Mouse (Mus musculus) left cerebral cortex, adult 9 months (tissue): ENCODE data around the gene Mapk1ip1l.
A peak's percentile ranks its signal among the peaks of the same experiment; 100 is the strongest.
"Not testable (repeated sequence)": the region's sequence is repeated elsewhere in the genome, so short reads cannot be mapped to it uniquely, and the experiment has no call there.

Source experiments
- DNase-seq, 2 experiments: peaks; one replicate each; pipeline ENCODE4 v3.0.0; 2022; ENCODE audit warnings: low spot score in 2 of 2

The Mapk1ip1l gene

DNA sequence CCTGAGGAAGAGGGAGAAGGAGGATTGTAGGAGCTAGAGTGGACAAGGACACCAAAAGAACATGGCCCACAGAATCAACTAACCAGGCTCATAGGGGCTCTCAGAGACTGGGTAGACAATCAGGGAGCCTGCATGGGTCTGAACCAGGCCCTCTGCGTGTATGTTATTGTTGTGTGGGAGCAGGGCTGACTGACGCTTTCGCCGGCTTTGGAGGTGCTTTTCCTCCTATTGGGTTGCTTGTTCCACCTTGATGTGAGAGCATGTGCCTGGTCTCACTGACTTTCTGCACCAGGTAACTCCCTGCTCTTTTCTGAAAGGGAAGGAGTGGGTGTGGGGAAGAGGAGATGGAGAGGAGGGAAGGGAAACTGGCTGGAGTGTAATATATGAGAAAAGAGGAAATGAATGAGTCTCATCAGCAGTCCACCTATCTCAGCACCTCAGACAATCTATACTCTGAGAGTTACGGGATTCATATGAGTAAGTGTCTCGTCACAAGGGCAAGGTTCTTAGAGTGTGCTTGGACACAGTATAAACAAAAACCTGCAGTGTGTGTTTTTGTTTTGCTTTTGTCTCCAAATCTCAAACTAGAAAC lies 6.8 kb downstream of the Mapk1ip1l start:
- no peak for DNase-seq

GRCm38 (mm10) chr14:47305933-47306332 lies 7.9 kb downstream of the Mapk1ip1l start:
- DNase-seq = no peak

DNA sequence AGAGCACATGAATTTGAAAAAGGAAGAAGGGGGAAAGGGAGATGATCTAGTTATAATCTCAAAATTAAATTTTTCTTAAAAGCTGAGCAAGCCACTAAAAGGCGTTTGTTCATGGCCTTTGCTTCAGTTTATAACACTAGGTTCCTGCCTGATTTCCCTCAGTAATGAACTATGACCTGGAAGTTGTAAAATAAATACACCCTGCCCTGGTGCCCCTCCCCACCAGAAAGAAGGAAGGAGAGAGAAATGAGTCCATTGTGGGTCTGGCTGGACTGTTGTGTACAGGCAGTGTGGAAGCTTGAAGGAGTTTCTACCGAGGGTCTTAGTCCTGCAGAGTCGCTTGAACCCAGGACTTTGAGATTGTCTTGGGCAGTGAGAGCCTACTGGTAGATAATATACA lies 9.6 kb downstream of the Mapk1ip1l start:
- no peak for DNase-seq

DNA sequence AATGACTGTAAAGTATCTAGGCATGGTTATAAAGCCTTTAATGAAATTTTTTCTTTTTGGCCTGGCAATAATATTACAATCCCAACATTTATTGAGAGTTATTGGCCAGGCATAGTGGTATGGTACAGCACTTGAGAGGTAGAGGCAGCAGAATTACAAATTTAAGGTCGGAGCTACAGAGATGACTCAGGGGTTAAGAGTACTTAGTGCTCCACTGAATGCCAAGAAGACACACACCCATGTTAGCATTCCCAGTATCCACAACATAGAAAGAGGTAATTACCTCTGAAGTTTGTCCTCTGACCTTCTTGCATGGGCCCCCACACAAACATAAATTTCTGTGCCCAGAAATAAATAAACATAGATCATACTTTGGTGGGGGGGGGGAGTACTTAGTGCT lies 11.0 kb downstream of the Mapk1ip1l start:
- no peak for DNase-seq

GRCm38 (mm10) chr14:47310342-47311181 lies 12.5 kb downstream of the Mapk1ip1l start:
- no peak for DNase-seq

DNA sequence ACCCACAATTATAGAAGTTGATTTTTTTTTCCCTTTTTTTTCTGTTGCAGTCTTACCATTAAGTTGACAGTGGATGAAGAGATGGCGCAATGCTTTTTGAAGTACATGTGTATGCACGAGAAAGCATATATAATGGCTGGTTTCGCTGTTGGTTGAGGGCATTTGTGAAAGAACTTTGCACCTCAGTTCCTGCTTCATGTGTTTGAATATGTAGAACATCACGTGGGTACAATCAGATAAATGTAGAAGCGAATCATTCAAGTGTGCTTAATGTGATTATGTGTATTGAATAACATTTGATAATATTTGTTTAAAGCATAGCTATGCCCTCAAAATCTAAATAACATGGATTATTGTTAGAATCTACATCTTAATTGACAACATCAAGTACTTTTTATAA lies 21.3 kb downstream of the Mapk1ip1l start:
- no peak for DNase-seq

GRCm38 (mm10) chr14:47321581-47321980 lies 23.5 kb downstream of the Mapk1ip1l start:
- DNase-seq = not testable (repeated sequence)

DNA sequence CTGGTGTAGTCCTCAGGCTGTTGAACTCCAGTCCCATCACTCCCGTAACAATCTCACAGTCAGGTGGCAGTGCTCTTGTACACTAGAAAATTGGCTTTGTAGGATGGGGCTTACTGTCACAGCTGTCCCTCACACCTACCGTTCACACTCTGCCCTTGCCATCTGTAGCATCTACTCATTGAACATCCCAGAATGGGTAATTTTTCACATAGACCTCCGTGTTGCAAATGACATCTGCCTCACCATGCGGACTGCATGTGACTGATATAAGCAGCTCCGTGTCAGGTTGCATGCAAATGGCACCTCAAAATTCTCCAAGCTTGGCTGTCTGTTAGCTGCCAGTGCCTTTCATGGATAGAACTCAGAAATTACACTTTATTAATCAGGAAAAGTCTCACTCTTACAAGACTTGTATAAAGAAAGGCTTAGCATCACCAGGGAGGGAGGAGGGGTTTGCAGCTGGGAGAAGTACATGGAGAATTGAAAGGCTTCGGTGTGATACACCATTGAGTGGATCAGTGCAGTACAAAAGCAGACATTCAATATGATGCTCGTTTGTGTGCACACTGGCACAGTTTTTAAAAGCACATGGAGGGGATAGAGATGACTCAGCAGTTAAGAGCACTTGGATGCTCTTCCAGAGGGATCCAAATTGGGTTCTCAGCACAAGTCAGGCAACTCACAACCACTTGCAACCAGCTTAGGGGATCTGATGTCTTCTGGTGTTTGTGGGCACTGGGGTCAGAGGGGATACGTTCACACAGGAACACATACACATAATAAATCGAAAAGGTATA lies 28.1 kb downstream of the Mapk1ip1l start:
- DNase-seq = no peak

- DNase-seq = no peak
These were observed 29.3 kb downstream of the Mapk1ip1l start for GRCm38 (mm10) chr14:47327347-47327746.

DNA sequence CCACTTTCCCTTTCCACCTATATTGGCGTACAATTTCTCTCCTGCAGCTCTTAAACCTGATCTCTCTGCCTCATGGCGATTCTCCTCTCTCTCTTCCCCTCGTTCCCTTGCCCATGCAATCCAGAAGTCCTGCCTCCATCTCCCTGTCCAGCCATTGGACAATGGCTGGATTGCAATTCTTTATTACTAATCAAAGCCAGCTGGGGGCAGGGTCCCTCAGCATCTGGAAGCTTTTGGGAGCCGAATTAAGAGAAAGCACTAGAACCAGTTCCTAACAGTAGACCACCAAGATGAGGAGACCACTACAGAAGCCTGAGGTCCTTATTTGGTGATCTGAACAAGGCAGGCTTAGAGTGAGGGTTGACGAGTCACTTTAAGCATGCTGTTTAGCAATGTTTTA lies 33.9 kb downstream of the Mapk1ip1l start:
- DNase-seq = no peak

DNA sequence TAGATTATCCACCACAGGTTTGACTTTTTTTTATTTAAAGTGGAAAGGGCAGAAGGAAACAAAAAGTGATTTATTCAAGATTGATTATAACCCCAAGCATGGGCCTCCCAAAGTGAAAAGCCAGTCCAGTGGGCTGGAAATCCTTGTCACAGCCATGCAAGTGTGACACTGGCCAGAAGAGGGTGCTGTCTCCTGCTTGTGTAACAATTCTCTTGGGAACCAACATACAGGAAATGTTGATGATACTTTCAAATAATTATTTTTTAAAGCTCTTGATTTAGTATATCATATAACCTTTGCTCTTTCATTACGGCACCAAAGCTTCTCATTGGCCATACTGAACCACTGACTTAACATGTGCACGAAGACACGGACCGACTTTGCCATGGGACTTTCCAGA lies 36.8 kb downstream of the Mapk1ip1l start:
- DNase-seq = peak in 1 of 2 experiments; percentile 74

GRCm38 (mm10) chr14:47335300-47335699 lies 37.2 kb downstream of the Mapk1ip1l start:
- no peak for DNase-seq

DNA sequence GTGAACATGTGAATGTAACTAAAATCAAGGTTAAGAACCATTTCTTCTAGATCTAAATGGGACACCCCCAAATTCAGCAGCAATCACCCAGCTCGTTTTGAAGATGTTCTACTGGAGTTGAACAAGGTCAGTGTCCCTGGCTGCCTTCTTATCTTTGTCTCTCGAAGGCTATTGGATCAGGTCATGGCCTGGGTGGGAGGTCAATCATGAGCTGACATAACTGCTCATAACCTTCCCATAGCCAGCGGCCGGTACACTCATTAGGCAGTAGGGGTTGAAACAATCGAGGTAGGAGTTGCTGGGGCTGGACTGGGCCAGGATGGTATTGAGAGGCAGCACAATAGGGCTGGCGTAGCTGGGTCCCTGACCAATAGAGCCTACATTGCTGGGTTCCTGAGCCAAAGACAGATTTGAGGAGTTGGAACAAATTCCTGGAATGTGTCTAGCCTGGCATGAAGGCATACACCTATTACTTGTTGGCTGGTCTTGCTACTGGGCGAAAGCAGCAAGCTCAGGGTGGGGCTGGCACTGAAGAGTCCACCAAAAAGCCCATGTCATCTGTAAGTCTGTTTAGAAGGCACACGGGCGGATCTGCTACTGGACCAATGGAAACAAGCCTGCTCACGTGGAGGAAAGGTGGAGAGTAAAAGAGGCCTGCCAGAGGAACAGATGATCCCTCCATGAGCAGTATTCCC lies 42.3 kb downstream of the Mapk1ip1l start:
- DNase-seq = no peak

- peak in 1 of 2 experiments; percentile 14 for DNase-seq
These were observed 43.8 kb downstream of the Mapk1ip1l start for GRCm38 (mm10) chr14:47341811-47342291.

DNA sequence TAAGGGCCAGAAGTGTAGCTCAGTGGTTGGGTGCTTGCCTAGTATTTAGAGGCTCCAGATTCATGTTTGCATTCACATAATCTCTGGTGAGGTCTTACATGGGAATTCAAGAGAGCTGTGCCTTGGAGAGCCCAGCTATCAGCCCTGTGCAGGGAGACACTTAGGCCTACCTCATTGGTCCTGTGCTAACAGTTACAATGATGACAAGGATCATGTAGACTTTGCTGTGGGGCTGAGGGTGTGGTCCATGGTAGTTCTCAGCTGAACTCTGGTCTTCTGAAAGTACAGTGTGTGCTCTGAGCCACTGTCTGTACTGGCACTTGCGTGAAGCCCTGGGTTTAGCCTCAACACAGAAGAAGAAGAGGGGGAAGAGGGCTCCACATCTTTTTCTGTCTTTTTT lies 48.6 kb downstream of the Mapk1ip1l start:
- no peak for DNase-seq

DNA sequence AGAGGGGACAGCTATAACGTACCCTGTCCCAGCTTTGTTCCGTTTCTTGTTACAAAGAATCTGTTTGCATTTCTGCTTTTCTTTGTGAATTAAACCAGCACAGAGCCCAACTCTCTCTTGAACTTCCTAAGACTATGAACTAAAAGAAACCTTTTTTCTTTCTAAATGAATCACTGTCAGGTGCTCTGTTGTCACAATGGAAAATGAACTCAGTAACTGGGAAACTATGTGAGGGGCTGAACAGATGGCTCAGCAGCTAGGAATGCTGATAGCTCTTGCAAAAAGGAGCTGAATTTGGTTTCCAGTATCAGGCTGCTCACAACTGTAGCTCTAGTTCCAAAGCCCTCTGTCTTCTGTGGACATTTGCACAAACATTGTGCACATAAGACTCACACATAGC lies 52.9 kb downstream of the Mapk1ip1l start:
- DNase-seq = no peak

DNA sequence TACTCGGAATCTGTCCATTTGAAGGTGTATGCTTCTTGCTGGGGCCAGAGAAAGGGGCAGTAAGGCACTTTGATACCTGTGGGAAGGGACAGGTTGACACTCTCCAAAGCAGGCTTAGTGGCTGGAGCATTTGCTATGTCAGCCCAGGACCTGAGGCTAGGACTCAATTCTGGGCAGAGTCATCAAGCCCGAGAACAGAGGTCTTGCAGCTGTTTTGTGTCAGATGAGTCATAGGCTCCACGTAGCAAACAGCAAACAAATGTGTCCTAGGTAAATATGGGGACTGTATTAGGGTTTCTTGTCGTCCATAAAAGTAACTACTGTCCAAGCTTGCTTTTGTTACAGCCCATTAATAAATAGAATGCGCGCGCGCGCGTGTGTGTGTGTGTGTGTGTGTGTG lies 54.2 kb downstream of the Mapk1ip1l start:
- no peak for DNase-seq

- no peak for DNase-seq
These were observed 55.2 kb downstream of the Mapk1ip1l start for GRCm38 (mm10) chr14:47353240-47353639.

DNA sequence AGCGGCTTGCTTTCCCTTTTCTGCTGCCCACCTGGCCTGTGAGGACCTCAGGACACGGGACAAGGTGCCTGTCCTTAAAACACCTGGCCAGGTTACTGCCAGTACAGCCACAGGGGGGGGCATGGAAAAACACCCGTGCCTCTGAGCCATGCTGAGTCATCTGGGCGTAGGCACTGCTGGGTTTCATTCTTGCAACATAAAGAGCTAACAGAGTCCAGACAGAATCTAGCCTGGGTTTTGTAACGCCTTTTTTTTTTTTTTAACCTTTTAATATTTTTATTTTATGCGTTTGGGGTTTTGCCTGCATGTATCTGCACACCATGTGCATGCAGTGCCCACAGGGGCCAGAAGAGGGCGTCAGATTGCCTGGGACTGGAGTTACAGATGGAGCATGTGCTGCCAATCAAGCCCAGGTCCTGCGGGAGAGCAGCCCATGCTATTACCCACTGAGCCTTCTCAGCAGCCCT lies 56.1 kb downstream of the Mapk1ip1l start:
- DNase-seq = no peak

- DNase-seq = no peak
These were observed 56.9 kb downstream of the Mapk1ip1l start for GRCm38 (mm10) chr14:47354948-47355347.

DNA sequence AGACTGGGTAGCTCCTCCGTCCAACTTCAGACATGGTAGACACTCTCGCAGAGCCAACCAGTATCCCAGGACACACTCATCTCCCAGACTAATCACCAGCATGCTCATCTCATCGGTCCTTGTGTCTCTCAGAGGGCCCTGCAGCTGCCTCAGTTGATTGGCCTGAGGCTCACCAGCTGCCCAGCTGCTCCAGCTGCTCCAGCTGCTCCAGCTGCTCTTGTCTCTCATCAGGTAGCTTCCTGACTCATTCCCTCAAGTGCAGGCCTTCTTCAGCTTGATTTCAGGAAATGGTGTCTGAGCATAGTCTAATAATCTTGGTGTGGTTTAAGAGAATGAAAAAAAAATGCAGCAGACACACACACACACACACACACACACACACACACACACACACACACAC lies 58.6 kb downstream of the Mapk1ip1l start:
- DNase-seq = no peak

DNA sequence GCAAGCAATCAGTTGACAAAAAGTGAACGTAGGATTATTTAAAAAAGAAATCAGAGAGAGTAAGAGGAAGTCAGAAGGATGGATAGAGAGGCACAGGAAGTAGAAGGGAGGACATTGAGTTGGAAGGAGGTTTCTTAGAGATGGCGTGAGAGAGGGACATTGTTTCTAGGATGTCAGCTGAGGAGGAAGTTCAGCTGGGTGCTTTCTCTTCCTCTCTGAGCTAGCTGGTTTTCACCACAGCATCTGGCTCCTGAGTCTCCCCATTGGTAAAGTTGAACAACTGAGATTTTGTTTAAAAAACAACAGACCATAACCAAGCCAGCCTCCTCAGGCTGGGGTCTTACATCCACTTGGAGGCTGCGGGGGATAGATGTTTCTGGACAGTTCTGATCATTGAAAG lies 61.5 kb downstream of the Mapk1ip1l start:
- DNase-seq = no peak
